Mouse (Mus musculus) thymus, adult 2 months (tissue): ENCODE measurements at regions not wholly inside any gene's neighbourhood (a gene's known extent, or its start where the extent isn't known, plus 50 kb on each side); places are given as distances from the start of the nearest gene placed in this dataset.

Source experiments
- CTCF ChIP-seq: fragments of 200-500 bp; IDR thresholded peaks from 2 replicates; pipeline ENCODE4 v1.5.1; 2012; ENCODE audit warnings: mild to moderate bottlenecking, control low read depth, low read length, moderate library complexity, borderline replicate concordance; ENCODE audit not compliant: control insufficient read depth, poor library complexity, insufficient read depth; ENCODE audit errors: extremely low read depth
- POLR2A ChIP-seq: fragments of 200-500 bp; IDR thresholded peaks from 2 replicates; pipeline ENCODE4 v1.6.1; 2012; ENCODE audit warnings: mild to moderate bottlenecking, low read length, control low read depth, moderate library complexity; ENCODE audit not compliant: control insufficient read depth, poor library complexity, insufficient read depth; ENCODE audit errors: extremely low read depth

GRCm38 (mm10) chr6:89006997-89007396 is 104.9 kb downstream of the Tpra1 start:
- no peak for TF ChIP-seq CTCF
- no peak for TF ChIP-seq POLR2A
